Mouse (Mus musculus) liver, embryonic 11.5 days (tissue): ENCODE results near the gene Gapt. TPM values are rescaled to one million over a fixed set of nuclear protein-coding genes. Genes with fewer than 3 reads are reported as not detected.
"Not testable (repeated sequence)": the region's sequence is repeated elsewhere in the genome, so short reads cannot be mapped to it uniquely, and the experiment has no call there.

Source experiments
- ATAC-seq: fragments of 200-750 bp; cut with Nextera tagmentation; replicated peaks from 2 replicates; pipeline ENCODE4 v1.8.0; 2017; ENCODE audit warnings: moderate number of reproducible peaks, mild to moderate bottlenecking, moderate TSS enrichment, moderate library complexity; ENCODE audit not compliant: low FRiP score
- DNase-seq: peaks from one replicate; pipeline ENCODE4 v3.0.0-alpha.2; 2017; ENCODE audit warnings: low spot score
- H3K27ac ChIP-seq: fragments of 300-500 bp; sonication (generic); 2 replicates; pipeline ENCODE4 v1.5.1; 2014; ENCODE audit warnings: mild to moderate bottlenecking, low read depth, low read length, control low read depth
- H3K27me3 ChIP-seq: fragments of 300-500 bp; sonication (generic); replicated peaks from 2 replicates; pipeline ENCODE4 v1.6.1; 2014; ENCODE audit warnings: low read length, mixed read lengths; ENCODE audit not compliant: control insufficient read depth, insufficient read depth
- H3K36me3 ChIP-seq: fragments of 300-500 bp; sonication (generic); 2 replicates; pipeline ENCODE4 v1.6.1; 2014; ENCODE audit warnings: mild to moderate bottlenecking, low read length, moderate library complexity, mixed read lengths; ENCODE audit not compliant: control insufficient read depth, insufficient read depth
- H3K4me1 ChIP-seq: fragments of 300-500 bp; sonication (generic); replicated peaks from 2 replicates; pipeline ENCODE4 v1.6.1; 2014; ENCODE audit warnings: low read length, mixed read lengths; ENCODE audit not compliant: control insufficient read depth, insufficient read depth
- H3K4me2 ChIP-seq: fragments of 300-500 bp; sonication (generic); 2 replicates; pipeline ENCODE4 v1.6.1; 2014; ENCODE audit warnings: mild to moderate bottlenecking, control low read depth, moderate library complexity
- H3K4me3 ChIP-seq: fragments of 300-500 bp; sonication (generic); 2 replicates; pipeline ENCODE4 v1.5.1; 2014; ENCODE audit warnings: low read depth, low read length, control low read depth
- H3K9ac ChIP-seq: fragments of 300-500 bp; sonication (generic); 2 replicates; pipeline ENCODE4 v1.6.1; 2014; ENCODE audit warnings: low read depth, low read length, control low read depth
- H3K9me3 ChIP-seq: fragments of 300-500 bp; sonication (generic); 2 replicates; pipeline ENCODE4 v1.6.1; 2016; ENCODE audit warnings: low read length, inconsistent platforms, mixed read lengths; ENCODE audit not compliant: control insufficient read depth
- WGBS: fragments of 180-500 bp; shearing (Covaris S2); extraction: QIAGEN DNeasy Blood & Tissue Kit; methylation state at CpG from one replicate; pipeline ENCODE4 v1.1.7; 2014; 5-methylcytosine and 5-hydroxymethylcytosine counted together
- polyA plus RNA-seq: library from polyadenylated mRNA; unstranded; fragments of >200 nt; fragmentation: Nextera tagmentation; extraction: Ambion mirVana; gene quantifications from 2 replicates; pipeline ENCODE4 v1.2.1, GENCODE M21; 2014

The Gapt gene
- polyA plus RNA-seq, 1 experiment from 2014 or later, result 1.8 TPM

DNA sequence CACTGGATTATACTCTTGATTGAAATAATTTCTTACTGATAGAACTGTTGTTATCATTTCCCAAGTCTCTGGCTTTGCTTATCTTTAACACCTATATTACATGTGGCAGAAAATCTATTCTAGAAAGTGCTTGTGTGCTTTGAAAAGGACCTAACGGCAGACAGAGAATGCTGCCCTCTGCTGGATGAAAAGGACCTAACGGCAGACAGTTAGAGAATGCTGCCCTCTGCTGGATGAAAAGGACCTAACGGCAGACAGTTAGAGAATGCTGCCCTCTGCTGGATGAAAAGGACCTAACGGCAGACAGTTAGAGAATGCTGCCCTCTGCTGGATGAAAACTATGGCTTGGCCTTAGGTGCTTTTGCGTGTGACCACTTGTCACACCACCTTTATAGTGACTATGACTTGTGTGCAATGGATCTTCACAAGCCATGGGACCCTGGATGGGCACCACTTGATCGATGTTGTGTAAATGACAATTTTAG is 11.6 kb upstream of the Gapt start:
- H3K36me3 ChIP-seq, H3K4me3 ChIP-seq, H3K27me3 ChIP-seq, H3K27ac ChIP-seq, H3K9ac ChIP-seq, H3K9me3 ChIP-seq, H3K4me1 ChIP-seq, ATAC-seq, DNase-seq, H3K4me2 ChIP-seq: not testable (repeated sequence)
- WGBS, result 53% methylated on average over 6 of the region's 6 CpGs

DNA sequence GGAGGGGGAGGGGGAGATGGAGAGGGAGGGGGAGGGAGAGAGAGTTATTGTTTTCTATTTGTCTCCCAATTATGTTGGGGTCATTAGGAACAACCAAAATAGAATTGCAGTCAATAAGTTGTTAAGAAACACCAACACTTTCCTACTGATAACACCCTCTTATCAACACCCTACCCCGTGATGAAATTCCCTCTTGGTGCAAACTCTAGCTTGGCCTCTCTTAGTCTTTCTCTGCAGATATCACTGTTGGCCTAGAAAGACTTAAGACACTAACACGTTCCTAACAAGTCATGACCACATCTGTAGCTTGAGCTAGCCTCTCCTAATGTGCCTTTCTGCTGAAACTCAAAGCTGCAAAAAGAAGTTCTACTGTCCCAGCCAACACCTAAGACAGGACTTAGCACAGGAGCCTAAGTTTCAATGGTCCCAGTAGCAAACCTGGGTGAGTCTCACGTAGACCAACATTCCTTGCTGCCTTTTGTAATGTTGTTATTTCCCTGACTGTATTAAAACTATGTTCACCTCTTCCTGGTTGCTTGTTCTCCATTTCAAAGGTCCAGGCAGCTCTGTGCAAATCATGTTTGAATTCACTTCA is 11.1 kb upstream of the Gapt start:
- ATAC-seq (no peak), DNase-seq (no peak)
- H3K4me2 ChIP-seq, result no peak overlapping the region
- no peaks in the 10 kb centered on the region for H3K27me3 ChIP-seq
- WGBS, result 65% methylated on average over 3 of the region's 3 CpGs
- H3K9ac ChIP-seq, result no peak overlapping the region
- H3K36me3 ChIP-seq, result no peaks in the 10 kb centered on the region
- H3K4me1 ChIP-seq, result no peaks in the 10 kb centered on the region
- H3K4me3 ChIP-seq, result no peak overlapping the region
- H3K27ac ChIP-seq, result no peak overlapping the region
- H3K9me3 ChIP-seq, result no peaks in the 10 kb centered on the region

DNA sequence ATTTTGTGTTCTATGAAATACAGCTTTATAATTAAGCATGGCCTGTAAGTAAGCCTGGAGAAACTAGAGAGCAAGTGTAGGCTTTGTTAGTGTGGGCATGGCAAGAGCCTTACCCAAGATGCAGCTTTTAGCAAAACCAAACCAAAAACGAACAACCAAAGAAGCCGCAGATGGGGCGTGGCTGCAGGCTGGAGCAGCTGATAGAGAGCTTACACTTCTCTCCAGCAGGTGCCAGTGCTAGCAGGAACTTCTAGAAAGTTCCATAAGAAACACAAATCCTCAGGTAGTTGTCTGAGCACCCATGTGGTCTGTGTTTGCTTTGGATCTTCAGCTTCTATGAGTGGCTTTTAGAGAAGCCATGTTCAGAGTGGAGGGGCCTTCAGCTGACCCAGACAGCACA is 9.5 kb upstream of the Gapt start:
- Histone ChIP-seq H3K4me3 (no peak overlapping the region), H3K9me3 (no peaks in the 10 kb centered on the region), H3K27me3 (no peaks in the 10 kb centered on the region), H3K4me1 (no peaks in the 10 kb centered on the region), H3K9ac (no peak overlapping the region), H3K27ac (no peak overlapping the region), H3K36me3 (no peaks in the 10 kb centered on the region), H3K4me2 (no peak overlapping the region)
- peak; percentile 39 for ATAC-seq
- DNase-seq, result no peak
- 84% methylated on average over 3 of the region's 3 CpGs for WGBS

DNA sequence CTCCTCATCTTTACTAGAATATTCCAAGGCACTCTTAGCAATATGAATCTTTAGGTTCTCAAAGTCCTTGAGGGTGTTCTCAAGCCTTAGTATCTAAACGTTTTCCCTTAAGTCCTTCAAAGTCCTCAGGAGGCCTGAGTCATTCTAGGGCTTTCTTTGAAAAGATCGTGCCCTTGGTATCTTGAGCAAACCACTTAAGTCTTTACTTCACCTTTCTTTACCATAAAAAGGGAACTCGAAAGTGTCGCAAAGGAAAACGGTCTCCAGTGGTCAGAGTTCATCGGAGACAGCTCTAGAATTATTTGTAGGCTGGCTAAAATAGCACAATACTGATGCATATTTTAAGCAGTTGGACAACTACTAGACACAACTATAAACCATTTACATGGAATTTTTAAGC is 6.7 kb upstream of the Gapt start:
- Histone ChIP-seq H3K27ac (no peak overlapping the region), H3K27me3 (no peaks in the 10 kb centered on the region), H3K4me3 (no peak overlapping the region), H3K9me3 (no peaks in the 10 kb centered on the region), H3K36me3 (no peaks in the 10 kb centered on the region), H3K4me2 (no peak overlapping the region), H3K9ac (no peak overlapping the region), H3K4me1 (no peaks in the 10 kb centered on the region)
- 57% methylated on average over 6 of the region's 6 CpGs for WGBS
- DNase-seq (no peak), ATAC-seq (no peak)

DNA sequence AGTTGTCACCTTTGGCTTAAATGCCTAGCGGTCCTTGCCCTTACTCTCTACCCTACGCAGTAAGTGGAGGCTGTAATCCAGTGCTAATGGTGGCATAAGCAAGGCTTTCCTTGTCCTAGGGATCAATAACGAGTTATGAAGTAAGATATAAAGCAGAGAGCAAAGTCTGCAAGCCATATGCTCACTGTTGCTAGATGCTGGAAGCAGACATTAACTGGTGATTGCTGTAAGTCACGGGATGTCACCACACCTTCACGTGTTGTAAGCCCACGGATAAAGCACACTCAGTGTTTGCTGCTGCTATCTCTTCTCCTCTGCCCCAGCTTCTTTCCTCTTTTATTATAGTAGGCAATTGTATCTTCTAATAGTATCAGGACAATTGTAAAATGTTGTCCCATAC is 5.9 kb downstream of the Gapt start:
- H3K9me3 ChIP-seq, result no peaks in the 10 kb centered on the region
- H3K36me3 ChIP-seq, result no peaks in the 10 kb centered on the region
- ATAC-seq (no peak), DNase-seq (no peak)
- H3K27ac ChIP-seq, result no peak overlapping the region
- no peak overlapping the region for H3K4me3 ChIP-seq
- WGBS, result 77% methylated on average over 6 of the region's 6 CpGs
- H3K27me3 ChIP-seq, result no peaks in the 10 kb centered on the region
- no peaks in the 10 kb centered on the region for H3K4me1 ChIP-seq
- no peak overlapping the region for H3K9ac ChIP-seq
- H3K4me2 ChIP-seq, result no peak overlapping the region

DNA sequence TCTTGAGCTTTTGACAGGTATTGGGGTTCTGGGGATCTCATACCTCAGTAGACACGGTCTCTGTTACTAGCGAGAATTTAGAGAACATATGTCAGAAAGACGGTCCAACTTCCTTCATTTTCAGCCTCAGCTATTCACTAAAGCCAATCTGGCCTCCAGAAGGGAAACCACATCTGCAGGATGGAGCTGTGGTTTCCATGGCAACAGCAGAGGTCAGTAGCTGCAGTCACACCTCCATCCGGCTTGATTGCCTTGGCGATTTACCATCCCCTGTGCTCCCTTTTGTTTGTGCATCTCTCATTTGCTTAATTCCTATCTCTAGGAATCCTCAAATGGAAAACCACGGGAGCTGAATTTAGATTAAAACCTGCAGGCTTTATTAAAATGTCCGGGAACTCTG is 10.3 kb downstream of the Gapt start:
- H3K4me2 ChIP-seq, result no peak overlapping the region
- DNase-seq, result no peak
- no peaks in the 10 kb centered on the region for H3K27me3 ChIP-seq
- H3K9me3 ChIP-seq, result no peaks in the 10 kb centered on the region
- H3K4me1 ChIP-seq, result no peaks in the 10 kb centered on the region
- no peaks in the 10 kb centered on the region for H3K36me3 ChIP-seq
- no peak overlapping the region for H3K9ac ChIP-seq
- WGBS, result 49% methylated on average over 7 of the region's 7 CpGs
- H3K4me3 ChIP-seq, result no peak overlapping the region
- no peak overlapping the region for H3K27ac ChIP-seq
- no peak for ATAC-seq

DNA sequence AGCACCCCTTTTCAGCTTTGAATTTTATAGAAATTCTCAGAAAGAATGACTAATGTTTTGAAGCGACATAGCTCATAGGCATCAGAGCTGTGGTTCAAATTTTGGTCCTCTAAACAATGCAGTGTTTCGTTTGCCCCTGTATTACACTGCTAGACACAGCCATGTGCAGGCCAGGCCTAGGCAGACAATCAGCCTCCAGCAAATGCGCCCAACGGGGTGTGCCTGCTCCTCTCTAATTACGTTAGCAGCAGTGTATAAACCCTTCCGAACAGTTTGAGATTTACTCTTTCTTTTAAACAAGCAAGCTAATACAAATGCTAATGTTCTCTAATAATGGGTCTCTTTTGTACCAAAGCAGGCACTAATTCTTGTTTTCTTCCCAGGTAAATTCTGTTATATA is 14.4 kb downstream of the Gapt start:
- Histone ChIP-seq H3K36me3 (no peaks in the 10 kb centered on the region), H3K9ac (no peak overlapping the region), H3K4me2 (no peak overlapping the region), H3K9me3 (no peaks in the 10 kb centered on the region), H3K4me1 (no peaks in the 10 kb centered on the region), H3K27ac (no peak overlapping the region), H3K4me3 (no peak overlapping the region), H3K27me3 (no peaks in the 10 kb centered on the region)
- DNase-seq (no peak), ATAC-seq (no peak)
- 85% methylated on average over 6 of the region's 6 CpGs for WGBS

DNA sequence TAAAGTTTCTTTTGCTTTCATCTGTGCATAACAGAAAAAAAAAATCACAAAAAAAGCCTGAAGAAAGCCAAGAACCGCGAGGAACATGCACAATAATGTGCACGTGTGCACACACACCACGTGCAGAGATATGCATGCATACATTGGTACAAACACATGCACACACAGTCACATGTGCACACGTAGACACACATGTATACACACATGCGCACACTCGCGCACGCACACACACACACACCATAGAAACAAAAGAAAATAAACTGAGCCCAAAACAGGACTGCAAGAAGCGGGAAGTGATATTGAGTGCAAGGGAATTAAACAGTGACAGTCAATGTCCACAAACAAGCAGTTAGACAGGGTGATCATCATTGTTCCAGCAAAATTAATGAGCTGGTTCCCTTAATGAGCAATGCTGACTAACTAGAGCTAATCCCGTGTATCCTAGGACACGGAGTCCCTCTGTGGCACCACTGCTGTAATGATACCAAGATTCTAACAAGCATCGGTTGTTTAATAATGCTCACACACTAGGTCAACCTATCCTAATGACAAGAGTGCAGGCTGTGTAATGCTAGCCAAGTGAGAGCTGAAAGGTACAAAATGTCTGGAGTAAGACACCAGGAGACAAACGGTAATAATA is 23.9 kb downstream of the Gapt start:
- H3K4me1 ChIP-seq, result no peaks in the 10 kb centered on the region
- no peak for DNase-seq

DNA sequence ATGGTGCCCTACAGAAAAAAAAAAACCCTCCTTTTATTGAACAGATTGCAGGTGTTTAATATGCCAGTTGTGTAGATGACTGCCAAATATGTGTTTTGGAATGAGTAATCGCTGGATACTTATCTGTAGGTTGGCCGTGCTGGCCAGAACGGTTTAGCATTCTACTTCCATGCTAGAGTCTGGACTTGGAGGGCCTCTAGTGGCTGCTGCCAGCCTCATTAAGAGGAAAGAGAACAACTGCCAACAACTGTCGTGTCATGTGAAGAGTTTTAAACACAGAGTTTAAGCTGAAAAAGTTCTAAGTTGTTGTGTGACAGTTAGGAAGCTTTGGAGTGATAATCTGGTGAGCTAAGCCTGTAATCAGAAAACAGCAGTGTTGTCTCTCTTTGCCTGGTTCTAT is 38.3 kb downstream of the Gapt start:
- DNase-seq, result no peak
- no peak overlapping the region for H3K4me3 ChIP-seq
- H3K9me3 ChIP-seq, result no peaks in the 10 kb centered on the region
- no peak overlapping the region for H3K4me2 ChIP-seq
- H3K9ac ChIP-seq, result no peak overlapping the region
- no peak overlapping the region for H3K27ac ChIP-seq
- no peak for ATAC-seq
- H3K36me3 ChIP-seq, result no peaks in the 10 kb centered on the region
- no peaks in the 10 kb centered on the region for H3K4me1 ChIP-seq
- 56% methylated on average over 4 of the region's 4 CpGs for WGBS
- H3K27me3 ChIP-seq, result no peaks in the 10 kb centered on the region

More for the DNA sequence above, 23.9 kb downstream of the Gapt start:
- no peak for ATAC-seq
- H3K4me2 ChIP-seq, result no peak overlapping the region
- H3K9ac ChIP-seq, result no peak overlapping the region
- no peaks in the 10 kb centered on the region for H3K36me3 ChIP-seq
- WGBS, result 89% methylated on average over 14 of the region's 14 CpGs
- no peaks in the 10 kb centered on the region for H3K27me3 ChIP-seq
- H3K27ac ChIP-seq, result no peak overlapping the region
- no peak overlapping the region for H3K4me3 ChIP-seq
- H3K9me3 ChIP-seq, result no peaks in the 10 kb centered on the region
